Mouse (Mus musculus) B cell, adult 2 months (primary cell): ENCODE results near the gene Gm20918.
"Not testable (repeated sequence)": the region's sequence is repeated elsewhere in the genome, so short reads cannot be mapped to it uniquely, and the experiment has no call there.

Source experiments
- DNase-seq, 2 experiments: peaks; one replicate each; pipeline ENCODE4 v3.0.0; 2022

The Gm20918 gene

DNA sequence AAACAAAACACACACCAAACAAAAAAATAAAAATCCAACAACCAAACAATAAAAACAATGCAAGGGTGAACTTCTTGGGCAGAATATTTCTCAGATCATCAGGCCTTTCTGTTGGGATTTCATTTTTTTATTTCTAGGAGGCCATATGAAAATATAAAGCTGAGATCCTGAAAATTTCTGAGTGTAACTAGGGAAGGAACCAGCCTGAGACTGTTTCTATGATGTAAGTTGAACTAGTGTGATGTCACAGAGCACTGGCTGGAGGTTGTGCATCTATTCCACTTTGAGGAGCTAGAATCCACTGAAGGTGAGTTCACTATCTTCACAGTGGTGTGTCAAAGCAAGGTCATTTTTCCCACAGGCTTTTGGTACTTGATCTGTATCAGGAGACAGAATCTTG, at the start of gene Gm20918:
Gene Gm20918, plus strand, starts transcription at position 301 of the 400 bp plus-strand sequence.
- not testable (repeated sequence) for DNase-seq
